Comparison of ENCODE assay signal across 8 mouse cellular contexts in the genomic region with DNA sequence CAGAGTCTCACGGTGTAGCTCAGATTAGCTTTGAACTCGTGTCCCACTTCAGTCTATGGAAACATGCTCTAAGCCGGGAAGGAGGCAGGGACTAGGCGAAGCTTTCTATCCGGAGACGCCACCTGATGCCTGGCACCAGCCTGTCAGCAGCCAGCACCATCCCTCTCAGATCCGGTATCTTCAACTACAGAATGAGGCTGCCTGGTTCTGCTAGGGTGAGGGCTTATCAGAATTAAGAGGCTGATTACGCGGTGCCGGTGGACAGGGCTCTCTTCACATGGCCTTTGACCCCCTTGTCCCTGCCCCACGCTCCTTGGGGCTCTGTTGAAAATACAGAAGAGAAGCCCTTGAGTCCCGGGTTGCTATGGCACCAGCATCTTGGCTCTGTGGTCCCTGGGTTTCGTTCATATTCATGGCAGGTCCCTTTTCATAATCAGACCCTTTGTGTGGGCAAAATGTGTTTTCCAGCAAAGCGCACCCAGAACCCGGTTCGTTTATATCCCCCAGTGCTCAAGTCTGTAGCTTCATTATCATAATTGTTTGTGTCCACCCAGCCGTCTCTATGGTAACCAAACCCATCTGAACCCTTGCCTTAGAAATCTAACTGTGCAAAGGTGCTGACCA. TPM values are rescaled to one million over a fixed set of nuclear protein-coding genes. Genes with fewer than 3 reads are reported as not detected.
DNase-seq lines count a peak whose midpoint lies in the region; ATAC-seq and TF ChIP-seq lines count a peak whose summit lies in the region.

No protein-coding gene starts in this region.

- H3K4me3 ChIP-seq in lung, postnatal 0 days (ENCODE audit: low read depth, low read length) = peak overlapping the region; percentile 63
- peak overlapping the region; percentile 89 for H3K4me3 ChIP-seq in left cerebral cortex, adult 2 months
- peak overlapping the region; percentile 80 for H3K4me3 ChIP-seq in midbrain, embryonic 13.5 days (replicated peaks)

- no peak for DNase-seq in lung, postnatal 0 days (ENCODE audit: low spot score)
- DNase-seq in lung, postnatal 14 days = no peak
- peak; percentile 48 for DNase-seq in cerebellum, postnatal 14 days
- peak; percentile 42 to 68 for DNase-seq in frontal cortex, postnatal 14 days (ENCODE audit: low spot score in 2 of 2)
- DNase-seq in left cerebral cortex, adult 2 months (ENCODE audit: extremely low spot score in 1 of 2, low spot score in 2 of 2) = peak in 1 of 2 experiments; percentile 52
- DNase-seq in urinary bladder, postnatal 36 days (ENCODE audit: low spot score in 2 of 2) = no peak
- no peak for DNase-seq in thymus, postnatal 0 days (ENCODE audit: low spot score)

- peaks cover under 1% of the 10 kb centered on the region; the same call in 1 of the 2 replicates for H3K4me1 ChIP-seq in lung, postnatal 0 days (ENCODE audit: insufficient read depth, low read depth, low read length)
- peaks cover 30% of the 10 kb centered on the region for H3K4me1 ChIP-seq in midbrain, embryonic 13.5 days (replicated peaks)

- H3K27ac ChIP-seq in lung, postnatal 0 days (ENCODE audit: low read length) = 0 out of 2 replicates have a peak overlapping the region, but pooled peaks have one; percentile 47
- H3K27ac ChIP-seq in left cerebral cortex, adult 2 months = peak overlapping the region; percentile 89
- H3K27ac ChIP-seq in midbrain, embryonic 13.5 days = peak overlapping the region; percentile 89

- 25% methylated on average over 17 of the region's 17 CpGs for WGBS in lung, postnatal 0 days
- 5% methylated on average over 17 of the region's 17 CpGs for WGBS in midbrain, embryonic 13.5 days

- H3K9me3 ChIP-seq in lung, postnatal 0 days (ENCODE audit: low read length) = no peaks in the 10 kb centered on the region
- H3K9me3 ChIP-seq in midbrain, embryonic 13.5 days = 0 out of 2 replicates have a peak, but pooled peaks cover 4% of the 10 kb centered on the region

- TF ChIP-seq EP300 in lung, postnatal 0 days (IDR thresholded peaks at IDR 0.05) = no peak

- H3K9ac ChIP-seq in lung, postnatal 0 days (replicated peaks; ENCODE audit: low read depth) = peak overlapping the region; percentile 41; the same call in 1 of the 2 replicates
- H3K9ac ChIP-seq in midbrain, embryonic 13.5 days (replicated peaks) = peak overlapping the region; percentile 89

- no peaks in the 10 kb centered on the region for H3K36me3 ChIP-seq in lung, postnatal 0 days (ENCODE audit: insufficient read depth, low read length)
- H3K36me3 ChIP-seq in midbrain, embryonic 13.5 days = peaks cover 22% of the 10 kb centered on the region

- peak; percentile 14; the same call in 1 of the 2 replicates for ATAC-seq in lung, postnatal 0 days
- peak; percentile 62 for ATAC-seq in midbrain, embryonic 13.5 days

- no peaks in the 10 kb centered on the region for H3K27me3 ChIP-seq in lung, postnatal 0 days (replicated peaks; ENCODE audit: insufficient read depth, low read length)
- H3K27me3 ChIP-seq in midbrain, embryonic 13.5 days = no peaks in the 10 kb centered on the region

- intact Hi-C loops in left cerebral cortex, adult 2 months (cut with DNase I) = no loop called here

- H3K4me2 ChIP-seq in lung, postnatal 0 days (replicated peaks; ENCODE audit: low read depth, low read length) = peak overlapping the region; percentile 74
- peak overlapping the region; percentile 74 for H3K4me2 ChIP-seq in midbrain, embryonic 13.5 days (replicated peaks)

- TF ChIP-seq CTCF in lung, postnatal 0 days (IDR thresholded peaks at IDR 0.05) = no peak
- no peak for TF ChIP-seq CTCF in left cerebral cortex, adult 2 months (IDR thresholded peaks at IDR 0.05)

RNA-seq across cellular contexts. Expression of a gene that starts 0.6 kb away (rescaled TPM):
- 21.5 and 22.5 TPM in 2 replicates for polyA plus RNA-seq in lung, postnatal 0 days (2015; fragmentation: Nextera tagmentation; extraction: Ambion mirVana)
- total RNA-seq in left cerebral cortex, adult 2 months (2021) = 10 to 100 TPM; 21.5 to 22.0 TPM
- 44.2 and 47.8 TPM in 2 replicates for polyA plus RNA-seq in midbrain, embryonic 13.5 days (2015; fragmentation: Nextera tagmentation; extraction: Ambion mirVana)
- 27.3 and 27.4 TPM in 2 replicates for polyA plus RNA-seq in thymus, postnatal 0 days (2015; fragmentation: Nextera tagmentation; extraction: Ambion mirVana)

RNA-seq across cellular contexts. Expression of a gene that starts 9.9 kb away (rescaled TPM):
- polyA plus RNA-seq in lung, postnatal 0 days (2015; fragmentation: Nextera tagmentation; extraction: Ambion mirVana) = 6.7 and 6.9 TPM in 2 replicates
- 1 to 10 TPM; 1.2 TPM for total RNA-seq in left cerebral cortex, adult 2 months (2021)
- 2.4 and 2.6 TPM in 2 replicates for polyA plus RNA-seq in midbrain, embryonic 13.5 days (2015; fragmentation: Nextera tagmentation; extraction: Ambion mirVana)
- 0.38 and 0.50 TPM in 2 replicates for polyA plus RNA-seq in thymus, postnatal 0 days (2015; fragmentation: Nextera tagmentation; extraction: Ambion mirVana)

RNA-seq across cellular contexts. Expression of a gene that starts 20.7 kb away (rescaled TPM):
- polyA plus RNA-seq in lung, postnatal 0 days (2015; fragmentation: Nextera tagmentation; extraction: Ambion mirVana) = 0.65 and 0.90 TPM in 2 replicates
- total RNA-seq in left cerebral cortex, adult 2 months (2021) = 10 to 100 TPM; 12.0 to 18.6 TPM
- polyA plus RNA-seq in midbrain, embryonic 13.5 days (2015; fragmentation: Nextera tagmentation; extraction: Ambion mirVana) = 3.4 TPM in 2 replicates
- polyA plus RNA-seq in thymus, postnatal 0 days (2015; fragmentation: Nextera tagmentation; extraction: Ambion mirVana) = 0.41 and 0.53 TPM in 2 replicates

Comparison
In these comparisons a context has a peak if more than half of its experiments do, and no peak if none do; other contexts are left out.
1. DNase-seq: peak in cerebellum, postnatal 14 days (2 of 2) and frontal cortex, postnatal 14 days (2 of 2); none in lung, postnatal 0 days (single experiment), lung, postnatal 14 days (single experiment), urinary bladder, postnatal 36 days (0 of 2) and thymus, postnatal 0 days (single experiment).
2. Peak in every context shown above with its lines, with median percentiles within 50 percentile points of each other: H3K27ac ChIP-seq and H3K4me3 ChIP-seq.